Mouse (Mus musculus): ENCODE measurements at regions not wholly inside any gene's neighbourhood (a gene's known extent, or its start where the extent isn't known, plus 50 kb on each side); places are given as distances from the start of the nearest gene placed in this dataset.

- no peak for DNase-seq
Observed at GRCm38 (mm10) chr13:90823877-90824276, 81.3 kb downstream of the Atp6ap1l start.

GRCm38 (mm10) chr13:90821898-90822297, 83.3 kb downstream of the Atp6ap1l start:
- DNase-seq: no peak

GRCm38 (mm10) chr13:90820453-90820852, 84.7 kb downstream of the Atp6ap1l start:
- no peak for DNase-seq

GRCm38 (mm10) chr13:90819934-90820333, 85.2 kb downstream of the Atp6ap1l start:
- no peak for DNase-seq

GRCm38 (mm10) chr13:90814174-90814865, 90.8 kb downstream of the Atp6ap1l start:
- no peak for DNase-seq

GRCm38 (mm10) chr13:90810011-90810410, 95.1 kb downstream of the Atp6ap1l start:
- no peak for DNase-seq

- no peak for DNase-seq
Observed at GRCm38 (mm10) chr13:90799641-90800040, 105.5 kb downstream of the Atp6ap1l start.

GRCm38 (mm10) chr13:90798791-90799542, 106.2 kb downstream of the Atp6ap1l start:
- DNase-seq: no peak

GRCm38 (mm10) chr13:90798381-90798780, 106.8 kb downstream of the Atp6ap1l start:
- no peak for DNase-seq

GRCm38 (mm10) chr13:90797209-90797608, 107.9 kb downstream of the Atp6ap1l start:
- no peak for DNase-seq

GRCm38 (mm10) chr13:90796809-90797208, 108.3 kb downstream of the Atp6ap1l start:
- no peak for DNase-seq

- no peak for DNase-seq
Observed at GRCm38 (mm10) chr13:90782435-90782834, 122.7 kb downstream of the Atp6ap1l start.

GRCm38 (mm10) chr13:90781974-90782373, 123.2 kb downstream of the Atp6ap1l start:
- DNase-seq: no peak

GRCm38 (mm10) chr13:90777952-90778298, 127.2 kb downstream of the Atp6ap1l start:
- no peak for DNase-seq

- no peak for DNase-seq
Observed at GRCm38 (mm10) chr13:90777123-90777951, 127.8 kb downstream of the Atp6ap1l start.

- no peak for DNase-seq
Observed at GRCm38 (mm10) chr13:90762154-90762553, 143.0 kb downstream of the Atp6ap1l start.

GRCm38 (mm10) chr13:90760516-90761050, 144.6 kb downstream of the Atp6ap1l start:
- no peak for DNase-seq

GRCm38 (mm10) chr13:90754451-90754850, 150.7 kb downstream of the Atp6ap1l start:
- DNase-seq: no peak

GRCm38 (mm10) chr13:90749741-90750140, 155.4 kb downstream of the Atp6ap1l start:
- no peak for DNase-seq

GRCm38 (mm10) chr13:90745063-90745462, 160.1 kb downstream of the Atp6ap1l start:
- DNase-seq: no peak

- no peak for DNase-seq
Observed at GRCm38 (mm10) chr13:90742615-90743402, 162.3 kb downstream of the Atp6ap1l start.

- no peak for DNase-seq
Observed at GRCm38 (mm10) chr13:90739797-90740196, 165.4 kb downstream of the Atp6ap1l start.

Measured in adrenal gland, postnatal 25 days (tissue).